Mouse (Mus musculus) erythroblast, embryonic 14.5 days (primary cell): ENCODE data around the gene Top2b.

ENCODE experiments used
- GATA1 ChIP-seq: IDR thresholded peaks from 2 replicates; pipeline ENCODE4 v1.6.1; 2012; ENCODE audit warnings: low read length, inconsistent platforms, mixed read lengths
- TAL1 ChIP-seq: IDR thresholded peaks from 3 replicates; pipeline ENCODE4 v1.6.1; 2012; ENCODE audit warnings: low read length, inconsistent platforms, mixed read lengths

GRCm38 (mm10) chr14:16434396-16435171 is 69.6 kb downstream of the Top2b start:
- no peak for TF ChIP-seq TAL1
- no peak for TF ChIP-seq GATA1
